ENCODE assay signal across 8 mouse cellular contexts in genomic region chr1:171410947-171411484, GRCm38 (mm10). TPM values are rescaled to one million over a fixed set of nuclear protein-coding genes. Genes with fewer than 3 reads are reported as not detected.
A peak's percentile ranks its signal among the peaks of the same experiment; 100 is the strongest.
DNase-seq lines count a peak whose midpoint lies in the region; ATAC-seq and TF ChIP-seq lines count a peak whose summit lies in the region.

TSS of gene Usf1 (plus strand) at chr1:171411313.

- H3K79me2 ChIP-seq in C2C12 (ENCODE audit: control insufficient read depth, insufficient read depth) (peaks cover 42% of the 10 kb centered on the region), myocyte (ENCODE audit: control insufficient read depth, insufficient read depth) (peaks cover 37% of the 10 kb centered on the region)
- H3K79me2 ChIP-seq in liver, adult 2 months (ENCODE audit: control insufficient read depth, insufficient read depth, low read length), result peaks cover 29% of the 10 kb centered on the region

- H3K4me3 ChIP-seq in C2C12 (ENCODE audit: insufficient read depth, poor library complexity, severe bottlenecking) (peak within 1 kb of the TSS; percentile 76), myocyte (peak within 1 kb of the TSS; percentile 81)
- H3K4me3 ChIP-seq in erythroblast, embryonic 14.5 days (replicated peaks), result peak within 1 kb of the TSS; percentile 94
- H3K4me3 ChIP-seq in heart, embryonic 11.5 days (ENCODE audit: low read depth, low read length), result peak within 1 kb of the TSS; percentile 98
- peak within 1 kb of the TSS; percentile 97 for H3K4me3 ChIP-seq in kidney, embryonic 16.5 days (ENCODE audit: low read length)
- peak within 1 kb of the TSS; percentile 86 for H3K4me3 ChIP-seq in liver, adult 2 months (ENCODE audit: insufficient read depth, low read depth, low read length)

- TF ChIP-seq POLR2A in brain, embryonic 14.5 days (IDR thresholded peaks at IDR 0.05; ENCODE audit: borderline replicate concordance, extremely low read depth, insufficient read depth, insufficient read length, poor library complexity, severe bottlenecking), result peak; percentile 49; the same call in 1 of the 2 replicates
- TF ChIP-seq POLR2A in liver, adult 2 months (IDR thresholded peaks at IDR 0.05; ENCODE audit: extremely low read depth, insufficient read depth, low read length), result peak; percentile 64
- TF ChIP-seq POLR2A in myocyte (IDR thresholded peaks at IDR 0.05; ENCODE audit: insufficient read length, low read depth), result peak; percentile 65

- WGBS in heart, embryonic 11.5 days (ENCODE audit: insufficient replicate concordance), result 2% methylated on average over 36 of the region's 36 CpGs
- under 1% methylated on average over 36 of the region's 36 CpGs for WGBS in kidney, embryonic 16.5 days
- WGBS in liver, adult 2 months, result under 1% methylated on average over 36 of the region's 36 CpGs

- DNase-seq in brain, embryonic 14.5 days (ENCODE audit: low read depth), result peak; percentile 99
- DNase-seq in liver, adult 2 months (ENCODE audit: extremely low read depth, low read depth, low spot score), result peak; percentile 86
- DNase-seq in splenic B cell, adult 2 months (ENCODE audit: low read depth, low spot score), result peak; percentile 97

- TF ChIP-seq CTCF in C2C12 (IDR thresholded peaks at IDR 0.05; ENCODE audit: control insufficient read depth, insufficient read depth, insufficient read length), result no peak
- TF ChIP-seq CTCF in brain, embryonic 14.5 days (IDR thresholded peaks at IDR 0.05; ENCODE audit: borderline replicate concordance, extremely low read depth, insufficient read depth, insufficient read length), result no peak
- no peak for TF ChIP-seq CTCF in liver, adult 2 months (IDR thresholded peaks at IDR 0.05; ENCODE audit: low read depth, low read length)

- no peaks in the 10 kb centered on the region for H3K9me3 ChIP-seq in erythroblast, embryonic 14.5 days (ENCODE audit: control insufficient read depth, low read length)
- H3K9me3 ChIP-seq in heart, embryonic 11.5 days (replicated peaks; ENCODE audit: control insufficient read depth, low read length), result no peaks in the 10 kb centered on the region
- H3K9me3 ChIP-seq in kidney, embryonic 16.5 days (ENCODE audit: low read length), result no peaks in the 10 kb centered on the region

- peak; percentile 93 for ATAC-seq in heart, embryonic 11.5 days (replicated peaks; ENCODE audit: insufficient number of reproducible peaks, low FRiP score, low TSS enrichment)
- ATAC-seq in kidney, embryonic 16.5 days (ENCODE audit: low FRiP score, low TSS enrichment), result peak; percentile 98

- peak within 1 kb of the TSS; percentile 93 for H3K9ac ChIP-seq in heart, embryonic 11.5 days (ENCODE audit: low read depth, low read length)
- peak within 1 kb of the TSS; percentile 98 for H3K9ac ChIP-seq in kidney, embryonic 16.5 days (replicated peaks; ENCODE audit: low read length)
- H3K9ac ChIP-seq in liver, adult 2 months (ENCODE audit: low read depth, low read length), result peak within 1 kb of the TSS; percentile 88

- H3K4me2 ChIP-seq in heart, embryonic 11.5 days, result peak within 1 kb of the TSS; percentile 80
- H3K4me2 ChIP-seq in kidney, embryonic 16.5 days (replicated peaks; ENCODE audit: low read depth, low read length), result peak within 1 kb of the TSS; percentile 67
- peak within 1 kb of the TSS; percentile 75 for H3K4me2 ChIP-seq in myocyte (ENCODE audit: low read depth)

- peaks cover 31% of the 10 kb centered on the region for H3K4me1 ChIP-seq in erythroblast, embryonic 14.5 days (ENCODE audit: control insufficient read depth)
- H3K4me1 ChIP-seq in heart, embryonic 11.5 days (ENCODE audit: control insufficient read depth, insufficient read depth, low read length), result peaks cover 4% of the 10 kb centered on the region
- H3K4me1 ChIP-seq in kidney, embryonic 16.5 days (ENCODE audit: insufficient read depth, low read length), result peaks cover 11% of the 10 kb centered on the region
- H3K4me1 ChIP-seq in liver, adult 2 months (ENCODE audit: control insufficient read depth, insufficient read depth, low read length), result peaks cover 12% of the 10 kb centered on the region

- peak within 1 kb of the TSS; percentile 74 for H3ac ChIP-seq in C2C12 (ENCODE audit: control insufficient read depth, insufficient read length, low read depth)
- H3ac ChIP-seq in myocyte (ENCODE audit: control insufficient read depth, insufficient read length), result peak within 1 kb of the TSS; percentile 69

- peaks cover 30% of the 10 kb centered on the region for H3K79me3 ChIP-seq in C2C12 (ENCODE audit: low read depth)

- H3K36me3 ChIP-seq in C2C12 (ENCODE audit: control insufficient read depth, insufficient read depth), result peaks cover 6% of the 10 kb centered on the region
- H3K36me3 ChIP-seq in erythroblast, embryonic 14.5 days (ENCODE audit: control insufficient read depth), result peaks cover 10% of the 10 kb centered on the region
- peaks cover 6% of the 10 kb centered on the region for H3K36me3 ChIP-seq in heart, embryonic 11.5 days (ENCODE audit: control insufficient read depth, insufficient read depth, low read length)
- peaks cover 10% of the 10 kb centered on the region; the same call in 1 of the 2 replicates for H3K36me3 ChIP-seq in kidney, embryonic 16.5 days (ENCODE audit: insufficient read depth, low read length)
- H3K36me3 ChIP-seq in liver, adult 2 months (ENCODE audit: control insufficient read depth, insufficient read depth, low read length), result peaks cover 3% of the 10 kb centered on the region
- H3K36me3 ChIP-seq in myocyte (ENCODE audit: control insufficient read depth, insufficient read depth), result peaks cover 2% of the 10 kb centered on the region
- H3K36me3 ChIP-seq in splenic B cell, adult 2 months (ENCODE audit: control insufficient read depth, insufficient read depth, low read length, poor library complexity, severe bottlenecking), result peaks cover 18% of the 10 kb centered on the region

- H3K27me3 ChIP-seq in C2C12 (ENCODE audit: control insufficient read depth, insufficient read depth, insufficient read length) (peaks cover 7% of the 10 kb centered on the region), myocyte (ENCODE audit: control insufficient read depth, insufficient read depth, insufficient read length) (no peaks in the 10 kb centered on the region)
- peaks cover 17% of the 10 kb centered on the region for H3K27me3 ChIP-seq in erythroblast, embryonic 14.5 days (ENCODE audit: control insufficient read depth)
- H3K27me3 ChIP-seq in heart, embryonic 11.5 days (ENCODE audit: control insufficient read depth, insufficient read depth, low read length), result no peaks in the 10 kb centered on the region
- H3K27me3 ChIP-seq in kidney, embryonic 16.5 days (ENCODE audit: insufficient read depth, low read length), result no peaks in the 10 kb centered on the region; the same call in 1 of the 2 replicates
- no peaks in the 10 kb centered on the region for H3K27me3 ChIP-seq in liver, adult 2 months (ENCODE audit: control insufficient read depth, insufficient read depth, low read length)
- H3K27me3 ChIP-seq in splenic B cell, adult 2 months (ENCODE audit: control insufficient read depth, insufficient read depth, low read length, poor library complexity, severe bottlenecking), result no peaks in the 10 kb centered on the region

- H3K27ac ChIP-seq in heart, embryonic 11.5 days (ENCODE audit: low read depth, low read length), result peak within 1 kb of the TSS; percentile 85
- H3K27ac ChIP-seq in kidney, embryonic 16.5 days (ENCODE audit: low read length), result peak within 1 kb of the TSS; percentile 97
- H3K27ac ChIP-seq in liver, adult 2 months (replicated peaks; ENCODE audit: insufficient read depth, low read depth, low read length), result peak within 1 kb of the TSS; percentile 89

TF ChIP-seq in C2C12, 6 proteins besides CTCF, POLR2A, EP300 and RAD21:
- TF ChIP-seq MYOD1 (IDR thresholded peaks at IDR 0.05; ENCODE audit: control insufficient read depth, insufficient read length, low read depth) (no peak), FOSL1 (IDR thresholded peaks at IDR 0.05; ENCODE audit: insufficient read depth, low read length, poor library complexity, severe bottlenecking) (no peak), CEBPB (IDR thresholded peaks at IDR 0.05; ENCODE audit: low read depth) (no peak), USF1 (IDR thresholded peaks at IDR 0.05; ENCODE audit: low read depth) (no peak), MYOG (IDR thresholded peaks at IDR 0.05; ENCODE audit: control insufficient read depth, extremely low read depth, insufficient read length) (no peak), MAX (IDR thresholded peaks at IDR 0.05) (no peak)

TF ChIP-seq in myocyte, 11 proteins besides CTCF, POLR2A, EP300 and RAD21:
- TF ChIP-seq E2F4 (IDR thresholded peaks at IDR 0.05; ENCODE audit: insufficient read depth), result no peak
- peak; percentile 70 for TF ChIP-seq POLR2AphosphoS2 (IDR thresholded peaks at IDR 0.05; ENCODE audit: insufficient read length, low read depth)
- peak in 1 of 3 experiments; percentile 13 for TF ChIP-seq MYOG (IDR thresholded peaks at IDR 0.05; ENCODE audit: control insufficient read depth in 1 of 3, insufficient read depth in 1 of 3, insufficient read length in 2 of 3, low read depth in 2 of 3)
TF ChIP-seq in myocyte: peak in this region for 2.

RNA-seq across cellular contexts. Expression of gene Usf1, which starts in this region (rescaled TPM):
- polyA plus RNA-seq in C2C12 (2012; fragmentation: generic; extraction: Trizol) (70.1 TPM), myocyte (2012; fragmentation: generic; extraction: Trizol) (106 TPM)
- polyA plus RNA-seq in brain, embryonic 14.5 days (2012; rRNA removed), result 242 and 259 TPM in 2 replicates
- polyA plus RNA-seq in erythroblast, embryonic 14.5 days (2012), result 1.2 and 3.6 TPM in 2 replicates
- polyA plus RNA-seq in heart, embryonic 11.5 days (2014; fragmentation: Nextera tagmentation; extraction: Ambion mirVana), result 53.3 and 68.2 TPM in 2 replicates
- polyA plus RNA-seq in kidney, embryonic 16.5 days (2015; fragmentation: Nextera tagmentation; extraction: Ambion mirVana), result 84.8 and 90.9 TPM in 2 replicates
- total RNA-seq in liver, adult 2 months (2014; rRNA removed), result 27.2 and 33.7 TPM in 2 replicates
- polyA plus RNA-seq in liver, adult 2 months (2012; rRNA removed), result 39.4 and 44.7 TPM in 2 replicates

Comparison
In these comparisons a context has a peak if more than half of its experiments do, and no peak if none do; other contexts are left out.
1. Peak in every context shown above with its lines: DNase-seq, ATAC-seq, H3K4me3 ChIP-seq and H3K27ac ChIP-seq.